Mouse (Mus musculus) kidney, embryonic 14.5 days (tissue): ENCODE results near the gene Sdc1. TPM values are rescaled to one million over a fixed set of nuclear protein-coding genes. Genes with fewer than 3 reads are reported as not detected.

Source experiments
- ATAC-seq: fragments of 200-750 bp; cut with Nextera tagmentation; 2 replicates; pipeline ENCODE4 v1.8.0; 2017; ENCODE audit warnings: moderate number of reproducible peaks, mild to moderate bottlenecking, moderate TSS enrichment, moderate library complexity; ENCODE audit not compliant: low FRiP score, low TSS enrichment
- H3K27ac ChIP-seq: fragments of 300-500 bp; sonication (generic); 2 replicates; pipeline ENCODE4 v1.5.1; 2014; ENCODE audit warnings: low read depth, mild to moderate bottlenecking, low read length, moderate library complexity, mixed read lengths
- H3K27me3 ChIP-seq: fragments of 300-500 bp; sonication (generic); 2 replicates; pipeline ENCODE4 v1.6.1; 2014; ENCODE audit warnings: mild to moderate bottlenecking, low read length; ENCODE audit not compliant: control insufficient read depth, insufficient read depth
- H3K36me3 ChIP-seq: fragments of 300-500 bp; sonication (generic); 2 replicates; pipeline ENCODE4 v1.6.1; 2014; ENCODE audit warnings: low read length, mixed read lengths; ENCODE audit not compliant: control insufficient read depth, insufficient read depth
- H3K4me1 ChIP-seq: fragments of 300-500 bp; sonication (generic); 2 replicates; pipeline ENCODE4 v1.6.1; 2014; ENCODE audit warnings: low read length, mixed read lengths; ENCODE audit not compliant: control insufficient read depth, insufficient read depth
- H3K4me2 ChIP-seq: fragments of 300-500 bp; sonication (generic); replicated peaks from 2 replicates; pipeline ENCODE4 v1.6.1; 2014; ENCODE audit warnings: low read depth, mild to moderate bottlenecking, low read length
- H3K4me3 ChIP-seq: fragments of 300-500 bp; sonication (generic); 2 replicates; pipeline ENCODE4 v1.5.1; 2014; ENCODE audit warnings: mild to moderate bottlenecking, low read length
- H3K9ac ChIP-seq: fragments of 300-500 bp; sonication (generic); 2 replicates; pipeline ENCODE4 v1.6.1; 2014; ENCODE audit warnings: low read depth, mild to moderate bottlenecking, low read length, moderate library complexity
- H3K9me3 ChIP-seq: fragments of 300-500 bp; sonication (generic); 2 replicates; pipeline ENCODE4 v1.6.1; 2016; ENCODE audit warnings: low read length; ENCODE audit not compliant: control insufficient read depth
- WGBS: fragments of 180-500 bp; shearing (Covaris S2); extraction: QIAGEN DNeasy Blood & Tissue Kit; methylation state at CpG from one replicate; pipeline ENCODE4 v1.1.7; 2014; 5-methylcytosine and 5-hydroxymethylcytosine counted together
- polyA plus RNA-seq: library from polyadenylated mRNA; unstranded; fragments of >200 nt; fragmentation: Nextera tagmentation; extraction: Ambion mirVana; gene quantifications from 2 replicates; pipeline ENCODE4 v1.2.1, GENCODE M21; 2014

Sdc1 gene
- polyA plus RNA-seq, 1 experiment from 2014 or later: 57.3 TPM

DNA sequence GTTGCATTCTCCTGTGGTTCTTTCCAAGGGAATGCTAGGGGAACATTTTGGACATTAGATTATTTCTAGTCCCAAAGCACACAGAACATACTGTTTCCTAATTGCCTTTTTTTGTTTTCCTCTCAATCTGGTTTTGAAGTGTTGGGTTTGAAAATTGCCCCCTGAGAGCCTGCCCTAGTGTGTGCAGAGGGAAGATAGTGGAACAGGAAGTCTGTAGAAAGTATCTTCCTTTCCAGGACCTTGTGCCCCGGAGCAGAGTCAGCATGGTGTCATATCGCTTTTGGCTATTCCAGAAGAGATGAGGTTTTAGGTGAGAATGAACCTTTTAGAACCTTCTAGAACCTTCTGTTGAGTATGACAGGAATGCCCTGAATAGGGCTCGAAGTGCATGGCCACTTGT lies 5.6 kb downstream of the Sdc1 start:
- Histone ChIP-seq H3K4me2 (no peak overlapping the region), H3K9me3 (no peaks in the 10 kb centered on the region), H3K4me1 (peaks cover 18% of the 10 kb centered on the region; the same call in 1 of the 2 replicates), H3K27ac (no peak overlapping the region), H3K9ac (no peak overlapping the region), H3K4me3 (no peak overlapping the region), H3K36me3 (no peaks in the 10 kb centered on the region), H3K27me3 (no peaks in the 10 kb centered on the region)
- ATAC-seq: no peak
- 86% methylated on average over 3 of the region's 3 CpGs for WGBS

- 0 out of 2 replicates have a peak, but pooled peaks have one; percentile 17 for ATAC-seq
- peaks cover 21% of the 10 kb centered on the region; the same call in 1 of the 2 replicates for H3K4me1 ChIP-seq
- H3K27me3 ChIP-seq: no peaks in the 10 kb centered on the region
- 77% methylated on average over 7 of the region's 7 CpGs for WGBS
- no peak overlapping the region for H3K4me2 ChIP-seq
- H3K9ac ChIP-seq: no peak overlapping the region
- H3K4me3 ChIP-seq: no peak overlapping the region
- no peak overlapping the region for H3K27ac ChIP-seq
- H3K9me3 ChIP-seq: no peaks in the 10 kb centered on the region
- H3K36me3 ChIP-seq: no peaks in the 10 kb centered on the region
Observed at GRCm38 (mm10) chr12:8778106-8778505, 7.0 kb downstream of the Sdc1 start.

GRCm38 (mm10) chr12:8779851-8780250 lies 8.7 kb downstream of the Sdc1 start:
- 68% methylated on average over 4 of the region's 4 CpGs for WGBS
- Histone ChIP-seq H3K36me3 (no peaks in the 10 kb centered on the region), H3K9me3 (no peaks in the 10 kb centered on the region), H3K4me1 (peaks cover 11% of the 10 kb centered on the region; the same call in 1 of the 2 replicates), H3K9ac (no peak overlapping the region), H3K4me2 (no peak overlapping the region), H3K27ac (no peak overlapping the region), H3K4me3 (no peak overlapping the region), H3K27me3 (no peaks in the 10 kb centered on the region)
- no peak for ATAC-seq

DNA sequence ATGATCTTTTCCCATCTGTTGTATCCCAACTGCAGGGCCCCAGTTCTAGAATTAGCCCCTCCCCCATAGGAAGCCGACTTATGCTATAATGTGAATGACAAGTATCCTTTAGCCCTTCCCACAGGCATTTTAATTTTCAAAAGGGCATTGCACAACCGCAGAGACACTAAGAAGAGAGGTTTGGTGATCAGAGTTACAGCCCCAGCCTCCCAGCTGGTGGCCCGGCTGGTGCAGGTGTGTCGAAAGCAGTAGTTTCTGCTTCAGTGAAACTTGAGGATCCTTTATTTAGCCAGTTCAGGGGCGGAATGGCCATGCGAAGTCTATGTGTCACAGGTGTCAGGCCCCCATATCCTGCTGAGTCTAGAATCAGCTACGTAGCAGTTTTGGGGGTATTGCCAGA lies 10.0 kb downstream of the Sdc1 start:
- H3K4me1 ChIP-seq: peaks cover 11% of the 10 kb centered on the region; the same call in 1 of the 2 replicates
- H3K4me2 ChIP-seq: no peak overlapping the region
- no peak overlapping the region for H3K4me3 ChIP-seq
- H3K27ac ChIP-seq: no peak overlapping the region
- H3K9ac ChIP-seq: no peak overlapping the region
- no peak for ATAC-seq
- H3K36me3 ChIP-seq: no peaks in the 10 kb centered on the region
- no peaks in the 10 kb centered on the region for H3K9me3 ChIP-seq
- no peaks in the 10 kb centered on the region for H3K27me3 ChIP-seq
- WGBS: 64% methylated on average over 7 of the region's 7 CpGs

GRCm38 (mm10) chr12:8781681-8782378 lies 10.7 kb downstream of the Sdc1 start:
- no peaks in the 10 kb centered on the region for H3K36me3 ChIP-seq
- H3K4me3 ChIP-seq: no peak overlapping the region
- no peak overlapping the region for H3K4me2 ChIP-seq

GRCm38 (mm10) chr12:8782565-8782964 lies 11.4 kb downstream of the Sdc1 start:
- no peaks in the 10 kb centered on the region for H3K9me3 ChIP-seq
- H3K27ac ChIP-seq: no peak overlapping the region
- H3K4me1 ChIP-seq: peaks cover 18% of the 10 kb centered on the region
- no peak overlapping the region for H3K4me2 ChIP-seq
- H3K9ac ChIP-seq: no peak overlapping the region
- H3K27me3 ChIP-seq: no peaks in the 10 kb centered on the region
- no peaks in the 10 kb centered on the region for H3K36me3 ChIP-seq
- ATAC-seq: no peak
- no peak overlapping the region for H3K4me3 ChIP-seq
- 65% methylated on average over 3 of the region's 3 CpGs for WGBS

More at GRCm38 (mm10) chr12:8781681-8782378, 10.7 kb downstream of the Sdc1 start:
- 86% methylated on average over 9 of the region's 9 CpGs for WGBS
- H3K9me3 ChIP-seq: no peaks in the 10 kb centered on the region
- ATAC-seq: no peak
- no peak overlapping the region for H3K27ac ChIP-seq
- H3K27me3 ChIP-seq: no peaks in the 10 kb centered on the region
- H3K4me1 ChIP-seq: peaks cover 18% of the 10 kb centered on the region
- H3K9ac ChIP-seq: no peak overlapping the region

DNA sequence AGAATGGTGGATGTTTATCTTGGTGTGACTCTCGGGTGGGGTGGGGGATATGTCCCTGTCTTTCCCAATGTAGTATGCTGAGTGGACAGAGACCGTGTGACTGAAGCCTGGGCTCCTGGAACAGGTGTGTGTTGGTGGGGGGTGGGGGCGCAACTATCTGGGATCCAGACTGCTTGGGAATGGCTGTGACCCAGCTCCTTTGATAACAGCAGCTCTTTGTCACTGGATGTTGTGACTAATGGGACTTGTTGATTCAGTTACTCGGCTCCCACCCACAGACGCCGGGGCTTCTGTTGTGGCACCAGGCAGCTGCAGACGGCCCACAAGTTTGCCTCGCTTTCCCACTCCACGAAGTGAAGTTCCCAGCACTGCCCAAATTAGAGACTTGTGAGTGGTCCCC lies 13.1 kb downstream of the Sdc1 start:
- no peak overlapping the region for H3K9ac ChIP-seq
- WGBS: 78% methylated on average over 9 of the region's 9 CpGs
- no peaks in the 10 kb centered on the region for H3K27me3 ChIP-seq
- H3K4me2 ChIP-seq: no peak overlapping the region
- H3K4me3 ChIP-seq: no peak overlapping the region
- H3K9me3 ChIP-seq: no peaks in the 10 kb centered on the region
- no peak overlapping the region for H3K27ac ChIP-seq
- ATAC-seq: no peak
- peaks cover 22% of the 10 kb centered on the region for H3K4me1 ChIP-seq
- no peaks in the 10 kb centered on the region; the same call in 1 of the 2 replicates for H3K36me3 ChIP-seq

GRCm38 (mm10) chr12:8786476-8786875 lies 15.4 kb downstream of the Sdc1 start:
- Histone ChIP-seq H3K27me3 (no peaks in the 10 kb centered on the region), H3K36me3 (peaks cover 21% of the 10 kb centered on the region), H3K4me2 (no peak overlapping the region), H3K9me3 (no peaks in the 10 kb centered on the region), H3K4me3 (no peak overlapping the region), H3K27ac (no peak overlapping the region), H3K9ac (no peak overlapping the region), H3K4me1 (peaks cover 16% of the 10 kb centered on the region)
- no peak for ATAC-seq
- 49% methylated on average over 5 of the region's 5 CpGs for WGBS

- H3K9me3 ChIP-seq: no peaks in the 10 kb centered on the region
- no peak overlapping the region for H3K4me3 ChIP-seq
- peaks cover 25% of the 10 kb centered on the region for H3K36me3 ChIP-seq
- H3K27ac ChIP-seq: no peak overlapping the region
- no peak overlapping the region for H3K4me2 ChIP-seq
- WGBS: 87% methylated on average over 12 of the region's 12 CpGs
- no peak overlapping the region; the same call in 1 of the 2 replicates for H3K9ac ChIP-seq
- peaks cover 16% of the 10 kb centered on the region for H3K4me1 ChIP-seq
- no peak for ATAC-seq
- no peaks in the 10 kb centered on the region for H3K27me3 ChIP-seq
Observed at GRCm38 (mm10) chr12:8786984-8787730, 16.0 kb downstream of the Sdc1 start.
